Mouse (Mus musculus) splenic B cell, adult 2 months (primary cell): Measurements from ENCODE around the gene Ap3s2.

Source experiments
- DNase-seq: peaks from one replicate; pipeline ENCODE4 v3.0.0-alpha.2; 2011; ENCODE audit warnings: low read depth, low spot score
- H3K27me3 ChIP-seq: 2 replicates; pipeline ENCODE4 v1.6.1; 2012; ENCODE audit warnings: mild to moderate bottlenecking, low read length, moderate library complexity, mixed read lengths; ENCODE audit not compliant: control insufficient read depth, poor library complexity, insufficient read depth, severe bottlenecking
- H3K36me3 ChIP-seq: 2 replicates; pipeline ENCODE4 v1.6.1; 2012; ENCODE audit warnings: mild to moderate bottlenecking, low read length, moderate library complexity, mixed read lengths; ENCODE audit not compliant: control insufficient read depth, poor library complexity, insufficient read depth, severe bottlenecking

Gene Ap3s2

DNA sequence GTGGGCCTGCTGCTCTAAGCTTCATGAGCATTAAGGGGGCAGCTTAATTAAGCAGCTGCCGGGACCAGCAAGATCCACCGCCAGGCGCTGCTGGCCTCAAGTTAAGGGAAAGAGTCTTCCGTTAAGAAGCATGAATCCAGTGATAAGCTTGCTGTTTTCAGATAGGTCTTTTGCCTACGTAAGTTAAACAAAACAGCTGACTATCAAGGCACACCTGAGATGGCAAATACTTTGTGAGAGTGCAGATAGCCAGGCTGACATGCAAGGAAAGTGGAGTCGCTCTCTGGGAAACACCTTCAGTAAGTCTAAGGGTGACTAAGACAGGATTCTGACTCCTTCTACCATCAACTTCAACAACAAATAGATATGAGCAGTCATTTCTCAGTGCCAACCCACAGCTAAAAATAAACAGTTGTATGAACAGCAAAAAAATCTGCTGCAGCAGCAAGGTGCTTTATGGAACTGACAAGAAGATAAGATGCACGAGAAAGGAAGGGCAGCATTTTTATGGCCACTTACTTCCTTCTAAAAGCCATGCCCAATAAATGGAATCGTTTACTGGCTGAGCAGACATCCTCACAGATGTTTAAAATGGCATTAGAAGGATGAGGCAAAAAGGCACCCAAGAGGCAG, 17.2 kb downstream of the Ap3s2 start:
- Histone ChIP-seq H3K36me3 (peaks cover 5% of the 10 kb centered on the region), H3K27me3 (no peaks in the 10 kb centered on the region)
- no peak for DNase-seq

DNA sequence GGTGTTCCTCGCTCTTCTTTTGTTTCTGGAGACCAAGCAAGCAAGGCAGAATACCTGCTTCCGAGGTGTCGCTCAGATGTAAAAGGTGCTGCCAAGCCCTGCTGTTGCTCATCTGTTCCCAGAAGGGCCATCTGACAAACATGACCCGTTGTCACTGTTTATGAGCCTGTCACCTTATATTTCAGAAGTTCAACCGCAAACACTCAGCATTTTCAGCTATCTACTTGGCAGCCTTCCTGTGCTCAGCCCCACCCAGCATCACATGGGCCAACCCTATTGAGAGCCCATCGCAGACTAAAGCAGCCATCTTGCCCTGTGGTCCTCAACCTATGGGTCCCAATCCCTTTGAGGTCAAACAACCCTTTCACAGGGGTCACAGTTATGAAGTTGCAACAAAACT, 19.7 kb downstream of the Ap3s2 start:
- no peak for DNase-seq
- peaks cover 5% of the 10 kb centered on the region for H3K36me3 ChIP-seq
- H3K27me3 ChIP-seq: no peaks in the 10 kb centered on the region

DNA sequence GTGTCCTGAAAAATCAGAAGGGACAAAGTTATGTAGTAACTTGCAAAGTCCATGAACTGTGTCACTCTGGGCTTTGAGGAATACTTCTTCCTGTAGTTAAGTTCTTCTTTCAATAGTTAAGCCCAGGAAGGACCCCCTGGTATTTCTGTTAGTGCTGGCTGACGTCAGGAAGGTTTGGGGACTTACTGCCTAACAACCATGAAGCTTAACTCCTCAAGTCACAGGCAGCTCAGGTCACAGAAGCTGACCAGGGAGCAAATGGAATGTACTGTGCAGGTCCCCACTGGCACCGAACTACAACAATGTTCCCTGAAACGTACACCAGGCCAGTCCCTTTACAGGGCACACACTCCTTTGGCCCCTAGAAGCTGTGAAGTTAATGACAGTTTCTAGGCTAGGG, 25.2 kb downstream of the Ap3s2 start:
- Histone ChIP-seq H3K27me3 (no peaks in the 10 kb centered on the region), H3K36me3 (no peaks in the 10 kb centered on the region; the same call in 1 of the 2 replicates)
- no peak for DNase-seq

DNA sequence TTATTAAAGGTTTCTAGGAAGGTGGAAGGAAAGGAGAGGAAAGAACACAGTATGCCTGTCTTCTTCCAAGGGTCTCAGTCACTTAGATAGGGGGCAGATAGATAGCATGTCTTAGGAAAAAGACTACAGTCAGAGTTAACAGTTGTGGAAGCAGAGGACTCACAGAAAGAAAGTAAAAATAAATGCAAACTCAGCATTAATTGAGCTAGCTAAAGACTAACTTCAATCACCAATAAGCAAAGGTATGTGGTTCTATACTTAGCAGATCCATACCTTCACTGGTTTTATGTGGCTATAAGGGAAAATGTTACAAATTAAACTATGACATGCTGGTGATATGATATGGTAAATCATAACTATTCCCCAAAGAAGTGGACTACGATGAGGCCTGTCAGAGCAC, 25.7 kb downstream of the Ap3s2 start:
- Histone ChIP-seq H3K27me3 (no peaks in the 10 kb centered on the region), H3K36me3 (no peaks in the 10 kb centered on the region; the same call in 1 of the 2 replicates)
- DNase-seq: no peak

DNA sequence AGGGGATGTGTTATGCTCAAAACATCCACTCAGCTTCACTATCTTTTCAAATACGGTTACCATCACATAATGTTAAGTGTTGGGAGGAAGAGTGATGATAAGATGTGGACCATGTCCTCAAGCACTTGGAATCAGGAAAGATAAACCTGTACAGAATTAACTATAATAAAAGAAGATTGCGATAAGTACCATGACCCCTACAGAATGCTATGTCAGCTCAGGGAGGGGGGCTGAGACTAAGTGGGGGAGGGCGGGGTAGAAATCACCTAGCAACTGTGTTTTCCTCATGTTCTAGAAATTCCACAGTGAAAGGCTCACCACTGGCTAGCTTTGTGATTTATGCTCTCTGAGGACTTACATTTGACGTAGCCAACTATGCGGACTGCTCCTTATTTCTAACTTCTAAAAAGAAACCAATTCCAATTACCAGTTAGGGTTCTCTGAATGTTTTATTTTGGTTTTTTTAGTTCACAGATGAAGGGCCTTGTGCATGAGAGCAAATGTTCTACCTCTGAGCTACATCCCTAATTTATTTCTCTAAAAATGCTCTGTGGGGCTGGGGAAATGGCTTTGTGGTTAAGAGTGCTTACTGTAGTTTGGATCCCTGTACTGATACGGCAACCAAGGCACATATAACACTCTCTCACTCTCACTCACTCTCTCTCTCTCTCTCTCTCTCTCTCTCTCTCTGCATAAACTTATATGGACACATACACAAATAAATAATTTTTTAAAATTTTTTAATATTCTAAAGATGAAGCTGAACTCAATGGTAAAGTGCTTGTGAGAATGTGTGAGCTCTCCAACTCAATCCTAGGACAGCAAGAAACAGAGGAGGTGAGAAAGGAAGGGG, 27.6 kb downstream of the Ap3s2 start:
- H3K36me3 ChIP-seq: no peaks in the 10 kb centered on the region; the same call in 1 of the 2 replicates
- no peaks in the 10 kb centered on the region for H3K27me3 ChIP-seq
- no peak for DNase-seq

DNA sequence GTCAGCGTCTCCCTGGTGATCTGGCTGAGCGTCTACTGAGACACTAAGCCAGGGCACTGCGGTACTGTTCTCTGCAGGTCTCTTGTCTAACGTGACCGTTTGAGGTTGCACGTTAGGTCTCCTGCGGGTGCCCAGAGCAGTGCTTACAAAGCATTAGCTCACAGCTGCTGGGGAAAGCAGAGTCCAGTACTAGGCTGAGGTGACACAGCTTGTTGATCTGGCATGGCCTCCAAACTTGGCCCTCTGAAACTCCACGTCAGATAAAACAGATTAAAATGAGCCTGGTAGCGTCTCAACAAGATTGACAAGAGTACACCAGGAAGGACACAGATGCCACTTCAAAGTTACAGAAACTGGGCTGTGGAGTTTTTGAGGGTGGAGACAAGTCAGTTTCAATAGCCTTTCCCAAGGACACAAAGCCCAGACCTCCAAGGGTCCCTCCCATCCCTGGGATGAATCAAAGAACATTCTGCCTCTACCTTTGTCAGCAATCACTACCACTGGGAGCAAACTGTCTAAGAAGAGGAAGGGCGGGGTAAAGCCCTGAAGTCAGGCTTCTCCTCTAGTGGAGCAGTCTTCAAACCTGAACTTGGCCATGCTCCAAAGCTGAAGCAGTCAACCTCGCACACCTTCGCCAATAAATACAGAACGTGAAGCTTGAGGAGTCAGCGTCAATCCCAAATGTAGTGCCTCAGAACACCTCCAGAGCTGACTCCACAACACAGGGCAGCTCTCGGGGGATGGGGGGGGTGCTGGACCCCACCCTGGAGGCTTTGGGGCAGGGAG, 29.8 kb downstream of the Ap3s2 start:
- Histone ChIP-seq H3K27me3 (no peaks in the 10 kb centered on the region), H3K36me3 (no peaks in the 10 kb centered on the region; the same call in none of the 2 replicates)
- DNase-seq: no peak

DNA sequence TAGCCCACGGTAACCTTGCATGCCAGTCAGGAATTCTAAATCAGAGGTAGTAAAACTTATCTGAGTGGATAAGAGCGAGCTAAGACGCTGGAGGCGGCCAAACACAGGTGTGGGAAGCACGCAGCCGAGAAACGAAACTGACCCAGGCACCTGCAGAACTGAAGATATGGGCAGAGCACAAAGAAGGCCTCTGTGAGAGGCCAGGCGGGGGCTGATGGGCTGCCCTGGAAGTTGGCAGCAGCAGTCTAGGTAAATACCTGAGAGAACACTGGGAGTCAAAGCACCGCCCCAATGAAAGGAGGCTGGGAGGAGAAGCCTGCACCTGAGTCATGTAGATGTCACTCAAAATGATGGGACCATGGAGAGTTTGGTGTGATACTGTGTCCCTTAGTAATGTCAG, 31.8 kb downstream of the Ap3s2 start:
- H3K27me3 ChIP-seq: no peaks in the 10 kb centered on the region
- DNase-seq: no peak

DNA sequence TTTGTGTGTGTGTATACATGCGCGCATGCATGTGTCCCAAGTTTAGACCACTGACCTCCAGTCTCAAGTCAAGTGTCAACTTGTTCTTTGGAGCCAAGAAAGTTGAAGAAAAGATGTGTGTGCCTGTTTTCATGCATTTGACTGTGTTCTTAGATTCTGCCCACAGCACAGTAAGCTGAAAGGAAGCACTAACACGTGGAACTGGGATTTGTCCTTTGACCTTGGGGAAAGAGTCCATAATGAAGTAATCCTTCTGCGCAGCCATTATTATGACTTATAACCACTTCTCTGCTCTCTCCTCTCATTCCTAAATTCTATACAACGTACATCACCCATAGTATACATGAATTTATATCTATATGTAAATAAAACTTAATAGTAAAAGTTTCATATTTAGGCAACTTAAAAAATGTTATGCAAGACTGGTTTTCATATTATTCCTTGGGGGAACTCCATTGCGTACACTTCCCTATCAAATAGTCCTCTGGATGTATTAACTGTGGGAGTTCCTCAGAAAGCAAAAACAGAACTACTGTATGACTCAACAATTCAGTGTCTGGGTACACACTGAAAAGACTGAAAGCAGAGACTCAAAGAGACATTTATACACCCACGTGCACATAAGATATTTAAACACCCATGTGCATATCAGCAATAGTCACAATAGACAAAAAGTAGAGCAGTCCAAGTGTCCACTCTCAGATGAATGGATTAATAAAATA, 36.7 kb downstream of the Ap3s2 start:
- H3K36me3 ChIP-seq: peaks cover 4% of the 10 kb centered on the region; the same call in 1 of the 2 replicates
- no peaks in the 10 kb centered on the region for H3K27me3 ChIP-seq
- no peak for DNase-seq

More for the DNA sequence above, 31.8 kb downstream of the Ap3s2 start:
- H3K36me3 ChIP-seq: no peaks in the 10 kb centered on the region; the same call in none of the 2 replicates

DNA sequence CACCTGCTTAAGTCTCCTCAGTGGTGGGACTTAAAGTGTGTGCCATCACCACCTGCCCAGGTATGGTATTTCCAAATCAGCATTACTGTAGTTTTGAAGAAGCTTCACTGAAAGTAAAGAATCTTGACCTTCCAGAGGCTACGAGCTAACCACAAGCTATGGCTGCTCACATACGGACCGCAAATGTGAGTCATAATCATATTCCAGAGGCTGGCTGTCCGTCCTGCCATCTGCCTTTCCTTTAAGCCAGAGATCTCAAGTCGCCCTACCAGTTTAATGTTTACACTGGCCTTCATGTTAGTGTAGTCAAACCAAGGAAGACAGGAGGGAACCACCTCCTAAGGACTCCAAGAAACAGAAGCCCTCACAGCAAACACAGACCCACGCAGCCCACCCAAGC, 38.5 kb downstream of the Ap3s2 start:
- Histone ChIP-seq H3K36me3 (peaks cover 4% of the 10 kb centered on the region; the same call in 1 of the 2 replicates), H3K27me3 (no peaks in the 10 kb centered on the region)
- DNase-seq: no peak

DNA sequence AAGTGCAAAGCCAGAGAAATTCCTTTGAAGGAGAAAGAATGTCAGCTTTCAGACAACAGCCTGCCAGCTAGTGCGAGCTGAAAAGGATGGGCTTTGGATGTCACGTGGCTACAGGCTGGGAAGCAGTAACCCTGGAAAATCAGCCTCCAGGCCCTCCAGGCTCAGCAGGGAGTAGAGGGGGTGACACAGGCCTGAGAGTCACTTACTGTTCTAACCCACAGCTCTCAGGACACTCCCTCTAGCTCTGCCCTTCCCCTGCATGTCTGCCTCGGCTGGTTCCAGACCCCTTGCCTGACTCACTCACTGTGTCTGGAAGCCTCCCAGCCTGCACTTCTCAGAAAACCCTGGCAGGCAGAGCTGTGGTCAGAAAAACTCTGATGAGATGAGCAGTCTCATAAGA, 39.5 kb downstream of the Ap3s2 start:
- DNase-seq: no peak
- no peaks in the 10 kb centered on the region for H3K27me3 ChIP-seq
- peaks cover 4% of the 10 kb centered on the region; the same call in 1 of the 2 replicates for H3K36me3 ChIP-seq

DNA sequence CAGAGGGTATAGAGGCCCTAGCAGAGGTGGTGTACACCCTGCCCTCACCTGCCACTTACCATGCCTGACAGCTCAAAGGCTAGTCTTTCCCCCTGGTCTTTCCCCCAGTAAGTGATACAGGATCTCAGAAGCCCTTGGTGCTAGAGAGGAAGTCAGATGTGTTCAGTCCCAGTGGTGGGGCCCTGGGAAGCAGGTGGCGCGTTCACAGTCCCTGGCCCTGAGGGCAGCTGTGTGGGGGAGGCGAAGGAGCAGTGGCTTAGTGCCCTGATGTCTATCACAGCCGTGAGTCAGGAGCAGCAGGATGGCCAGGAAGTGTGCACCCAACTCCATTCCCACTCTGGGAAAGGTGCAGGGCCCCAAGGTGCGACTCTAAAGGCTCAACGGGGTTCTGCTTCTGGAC, 40.4 kb downstream of the Ap3s2 start:
- H3K36me3 ChIP-seq: peaks cover 4% of the 10 kb centered on the region; the same call in 1 of the 2 replicates
- no peak for DNase-seq
- H3K27me3 ChIP-seq: no peaks in the 10 kb centered on the region

DNA sequence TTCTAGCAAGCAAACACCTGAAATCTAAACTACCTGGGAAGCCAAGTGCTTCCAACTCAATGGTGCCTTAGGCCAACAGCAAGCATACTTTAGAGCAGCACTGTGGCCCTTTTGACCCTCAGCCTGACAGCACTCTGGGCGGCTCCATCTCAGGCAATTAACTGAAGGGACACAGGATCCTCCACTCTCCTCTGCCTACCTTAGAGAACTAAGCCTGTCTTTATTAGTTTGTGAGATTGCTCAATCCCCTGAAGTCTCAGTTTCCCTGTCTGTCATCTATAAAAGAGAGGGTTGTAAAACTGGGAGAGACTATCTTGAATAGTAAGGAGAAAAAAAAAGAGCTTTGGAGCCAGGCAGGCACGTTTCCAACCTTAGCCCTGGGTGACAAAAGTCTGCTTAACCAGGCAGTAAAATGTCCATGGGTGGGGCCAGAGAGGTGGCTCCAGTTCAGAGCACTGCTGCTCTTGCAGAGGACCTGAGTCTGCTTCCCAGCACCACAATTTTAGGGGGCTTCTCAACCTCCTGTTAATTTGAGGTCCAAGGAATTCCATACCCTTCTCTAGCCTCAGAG, 41.9 kb downstream of the Ap3s2 start:
- Histone ChIP-seq H3K36me3 (peaks cover 4% of the 10 kb centered on the region; the same call in 1 of the 2 replicates), H3K27me3 (no peaks in the 10 kb centered on the region)
- DNase-seq: no peak

DNA sequence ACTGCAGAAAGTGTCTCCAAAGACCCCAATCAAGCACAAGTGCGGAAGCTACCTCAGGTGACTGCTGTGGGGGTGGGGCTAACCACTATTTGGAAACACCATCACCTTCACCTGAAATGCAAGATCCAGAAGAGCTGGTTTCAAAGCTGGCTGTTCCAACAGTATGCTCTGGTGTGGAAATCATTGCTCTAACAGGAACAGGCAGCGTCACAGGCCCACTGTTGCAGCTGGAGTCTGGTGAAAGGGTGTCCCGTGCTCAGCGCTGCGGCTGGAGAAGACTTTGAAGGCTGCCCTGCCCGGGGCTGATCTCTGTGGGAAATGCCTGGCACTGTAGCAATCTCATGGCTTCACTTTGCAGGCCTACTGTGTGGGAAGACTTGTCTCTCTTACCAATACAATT, 47.0 kb downstream of the Ap3s2 start:
- Histone ChIP-seq H3K27me3 (no peaks in the 10 kb centered on the region), H3K36me3 (no peaks in the 10 kb centered on the region)
- no peak for DNase-seq

DNA sequence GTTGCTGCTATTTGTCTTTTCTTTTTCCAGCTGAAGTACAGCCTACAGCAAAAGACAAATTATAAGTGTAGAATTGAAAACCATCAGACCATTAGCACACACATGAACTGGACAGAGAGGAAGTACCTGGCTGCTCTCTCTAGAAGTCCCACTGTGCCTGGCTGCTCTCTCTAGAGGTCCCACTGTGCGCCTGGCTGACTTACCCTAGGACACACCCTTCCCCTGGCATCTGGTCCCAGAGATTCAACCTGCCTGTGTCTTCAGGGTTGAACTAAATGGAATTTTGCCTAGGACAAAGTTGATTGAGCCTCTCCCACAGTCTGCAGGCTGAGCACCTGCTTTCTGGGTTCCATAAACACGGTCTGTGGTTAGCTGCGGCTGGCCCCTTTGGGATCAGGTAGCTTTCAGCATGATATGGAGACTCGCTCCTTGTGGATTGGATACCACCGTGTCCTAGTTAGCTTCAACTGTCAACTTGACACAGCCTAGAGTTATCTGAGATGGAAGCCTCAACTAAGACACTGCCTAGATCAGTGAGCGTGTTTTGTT, 48.6 kb downstream of the Ap3s2 start:
- no peak for DNase-seq
- Histone ChIP-seq H3K27me3 (no peaks in the 10 kb centered on the region; the same call in 1 of the 2 replicates), H3K36me3 (no peaks in the 10 kb centered on the region)
